Mouse (Mus musculus) heart, adult 11 months (tissue): ENCODE results near the gene C77080.

Experiments
- DNase-seq: peaks from one replicate; pipeline ENCODE4 v3.0.0; 2022

Gene C77080

GRCm38 (mm10) chr4:129266191-129266590, 5.0 kb upstream of the C77080 start:
- no peak for DNase-seq

GRCm38 (mm10) chr4:129263225-129264021, 2.2 kb upstream of the C77080 start:
- peak; percentile 98 for DNase-seq

DNA sequence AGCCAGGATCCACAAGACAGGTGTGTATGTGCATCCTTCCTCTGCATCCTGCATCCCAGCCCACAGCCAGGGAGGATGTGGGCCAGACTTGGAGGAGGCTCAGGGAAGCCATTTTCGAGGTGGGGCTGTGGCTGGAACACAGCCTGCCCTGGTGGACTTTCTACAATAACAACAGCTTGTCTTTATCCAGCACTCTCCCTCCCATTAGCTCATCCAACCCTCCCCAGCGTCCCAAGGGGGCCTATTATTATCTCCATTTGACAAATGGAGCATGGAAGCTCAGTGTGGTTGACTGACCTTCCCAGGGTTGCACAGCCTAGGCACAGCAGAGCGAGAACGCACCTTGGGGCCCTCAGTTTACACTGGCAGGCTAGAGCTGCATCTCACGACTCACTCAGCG, 526 bp downstream of the C77080 start:
- DNase-seq: peak; percentile 98

DNA sequence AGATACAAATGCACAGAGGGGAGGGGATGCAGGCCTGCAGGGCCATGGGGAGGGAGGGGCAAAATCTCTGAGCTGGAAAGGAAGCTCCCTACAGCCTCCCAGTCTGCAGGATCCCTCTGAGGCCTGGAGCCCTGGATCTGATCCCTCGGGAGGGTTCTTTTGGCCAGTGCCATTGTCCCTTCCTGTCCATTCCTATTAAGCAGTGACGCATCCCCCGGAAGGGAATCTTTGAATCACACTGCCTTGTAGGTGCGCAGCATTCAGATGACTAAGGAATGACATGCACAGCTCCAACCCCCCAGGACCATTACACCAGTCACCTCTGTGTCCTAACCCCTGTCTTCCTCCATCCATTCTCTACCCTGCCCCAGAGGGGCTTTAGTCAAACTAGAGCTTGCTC, 2.1 kb downstream of the C77080 start:
- DNase-seq: peak; percentile 98

DNA sequence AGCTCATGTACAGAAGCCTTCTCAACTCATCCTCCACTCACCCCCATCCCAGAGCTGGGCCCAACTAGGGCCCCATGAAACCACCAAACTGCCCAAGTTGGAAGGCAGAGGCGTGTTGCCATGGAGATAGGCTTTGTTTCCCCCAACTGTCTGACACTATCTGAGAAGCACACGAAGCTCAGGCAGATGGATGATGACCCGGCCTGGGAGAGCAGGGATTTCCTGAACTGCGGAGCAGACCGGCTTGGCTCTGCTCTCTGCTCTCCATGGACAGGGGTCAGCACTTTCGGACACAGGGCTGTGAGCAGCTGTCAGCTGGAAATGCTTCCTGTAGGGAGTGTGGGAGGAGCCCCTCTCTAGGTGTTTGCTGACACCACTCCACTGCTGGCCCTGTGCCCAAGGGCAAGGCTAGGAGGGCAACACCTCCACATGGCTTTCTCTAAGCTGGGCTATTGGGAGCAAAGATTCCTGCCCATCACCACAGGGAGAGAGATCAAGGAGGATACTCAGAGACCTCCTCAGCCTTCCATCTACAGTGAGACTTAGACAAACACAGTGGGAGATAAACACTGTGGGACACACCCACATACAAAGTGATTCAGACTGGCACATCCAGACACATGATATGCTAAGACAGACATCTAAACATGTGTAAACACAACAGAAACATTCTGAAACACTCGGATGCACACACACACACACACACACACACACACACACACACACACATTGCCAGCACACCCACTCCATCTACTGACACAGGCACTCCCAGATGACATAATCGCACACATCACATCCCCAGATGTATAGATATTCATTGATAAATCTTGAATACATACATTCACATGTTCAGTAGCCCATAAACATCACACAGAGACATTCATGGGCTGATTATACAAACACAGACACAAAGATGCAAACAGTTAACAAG, 4.5 kb downstream of the C77080 start:
- peak; percentile 97 for DNase-seq

- no peak for DNase-seq
Observed at GRCm38 (mm10) chr4:129254571-129254970, 6.6 kb downstream of the C77080 start.

- DNase-seq: no peak
Observed at GRCm38 (mm10) chr4:129252492-129252891, 8.7 kb downstream of the C77080 start.

DNA sequence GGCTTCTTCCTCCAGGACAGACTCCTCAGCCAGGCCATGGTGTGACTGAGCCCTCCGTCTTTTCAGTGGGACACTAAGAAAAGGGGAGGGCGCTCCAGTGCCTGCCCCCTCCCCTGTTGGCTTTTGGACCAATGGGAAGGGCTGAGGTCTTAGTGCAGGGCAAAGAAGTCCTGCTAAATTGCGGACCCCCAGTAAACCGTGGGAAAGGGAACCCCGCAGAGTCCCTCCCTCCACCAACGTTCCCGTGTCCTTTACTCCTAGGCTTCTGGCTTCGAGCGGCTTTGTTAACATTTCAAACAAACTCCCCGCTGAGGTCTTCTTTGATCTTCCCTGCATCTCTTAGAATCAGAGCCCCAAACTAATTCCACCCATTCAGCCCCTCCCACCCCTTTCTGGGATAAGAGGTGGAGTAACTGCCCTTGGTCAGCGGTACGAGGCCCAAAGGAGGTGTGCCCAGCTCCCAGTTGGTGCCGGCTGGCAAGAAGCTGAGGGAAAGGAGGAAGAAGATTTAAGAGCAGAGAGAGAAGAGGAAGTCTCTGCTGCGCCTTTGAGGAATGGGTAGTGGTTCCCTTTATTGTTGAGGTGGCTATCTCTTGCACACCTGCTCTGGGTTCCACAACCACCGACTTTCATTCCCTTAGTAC, 9.6 kb downstream of the C77080 start:
- no peak for DNase-seq

GRCm38 (mm10) chr4:129250759-129251481, 10.3 kb downstream of the C77080 start:
- peak; percentile 93 for DNase-seq

GRCm38 (mm10) chr4:129249288-129249687, 11.9 kb downstream of the C77080 start:
- DNase-seq: no peak

DNA sequence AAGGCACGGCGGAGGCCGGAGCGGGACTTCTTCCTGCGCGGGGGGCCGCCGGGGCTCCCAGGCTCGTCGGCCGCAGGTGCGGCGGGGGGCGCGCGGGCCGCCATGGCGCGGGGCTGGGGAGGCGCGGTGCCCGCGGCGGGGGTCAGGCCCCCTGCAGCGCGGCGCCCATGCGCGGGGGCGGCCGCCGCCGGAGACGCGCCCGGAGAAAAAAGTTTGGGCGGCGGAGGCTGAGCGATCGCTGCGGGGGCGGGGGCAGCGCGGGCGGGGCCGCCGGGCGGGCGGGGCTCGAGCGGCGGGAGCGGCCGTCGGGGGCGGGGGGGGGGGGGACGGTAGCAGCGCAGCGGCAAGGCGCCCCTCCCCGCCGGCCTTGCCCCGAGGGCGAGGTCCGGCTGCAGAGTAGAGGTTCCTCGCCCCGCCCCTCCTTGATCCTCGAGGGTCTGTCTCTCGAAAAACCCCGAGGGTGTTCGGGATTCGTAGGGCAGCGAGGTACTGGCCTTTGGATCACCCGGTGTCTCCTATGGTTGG, 12.9 kb downstream of the C77080 start:
- DNase-seq: peak; percentile 94

GRCm38 (mm10) chr4:129247381-129248242, 13.6 kb downstream of the C77080 start:
- no peak for DNase-seq

DNA sequence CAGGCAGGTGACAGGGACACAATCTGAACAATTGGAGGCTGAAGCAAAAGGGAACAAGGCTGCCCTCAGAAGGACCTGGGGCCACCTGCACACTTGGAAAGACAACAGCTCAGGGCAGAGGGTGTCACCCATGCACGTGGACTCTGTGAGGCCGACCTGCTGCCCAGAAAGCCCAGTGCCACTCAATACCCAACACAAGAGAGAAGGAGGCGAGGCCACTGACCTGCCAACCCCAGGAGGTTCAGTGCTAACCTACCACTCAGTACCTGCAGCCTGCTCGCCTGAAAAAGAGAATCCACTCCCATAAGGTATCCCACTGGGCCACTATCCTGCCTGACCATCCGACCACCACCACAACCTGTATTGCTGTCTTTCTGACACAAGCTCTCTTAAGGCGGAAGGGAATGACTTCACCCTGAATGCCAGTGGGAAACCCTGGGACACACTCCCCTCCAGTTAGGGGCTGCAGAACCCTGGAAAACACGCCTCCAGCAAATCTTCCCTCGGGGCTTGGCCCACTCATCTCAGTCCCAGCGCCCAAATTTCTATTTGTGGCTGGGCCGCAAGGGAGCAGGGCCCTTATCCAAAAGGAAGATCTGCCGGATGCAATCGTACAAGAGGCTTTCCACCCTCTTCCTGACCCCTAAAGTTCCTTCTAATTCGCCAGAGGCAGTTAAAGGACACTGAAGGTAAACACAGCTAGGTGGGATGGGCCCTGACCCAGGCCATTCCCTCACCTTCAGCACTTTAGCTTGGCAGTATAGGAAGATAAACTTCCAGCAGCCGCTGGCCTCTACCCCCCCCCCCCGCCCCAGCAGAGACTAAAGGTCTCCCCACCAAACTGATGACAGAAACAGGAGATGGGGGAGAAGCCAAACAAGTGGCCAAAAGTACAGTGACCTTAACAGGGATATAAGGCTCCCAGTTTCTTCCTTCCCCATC, 14.6 kb downstream of the C77080 start:
- DNase-seq: peak; percentile 92

GRCm38 (mm10) chr4:129244802-129245201, 16.4 kb downstream of the C77080 start:
- no peak for DNase-seq

DNA sequence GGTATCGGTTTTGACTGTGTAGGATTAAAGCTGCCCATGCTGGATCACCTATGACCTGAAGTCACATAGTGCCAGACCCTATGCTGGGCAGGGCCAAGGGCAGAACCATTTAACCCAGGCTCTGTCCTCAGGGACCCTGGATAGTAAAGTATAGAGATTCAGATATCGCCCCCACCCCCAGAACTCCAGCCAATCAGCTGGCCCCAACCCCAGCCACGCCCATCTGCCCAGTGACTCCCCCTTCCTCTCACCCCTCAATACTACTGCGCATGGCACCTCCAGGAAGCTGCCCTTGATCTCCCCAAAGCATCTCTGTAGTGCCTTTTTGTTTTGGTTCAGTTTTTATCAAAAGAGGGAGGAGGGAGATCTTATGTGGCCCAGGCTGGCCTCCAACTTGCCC, 18.4 kb downstream of the C77080 start:
- DNase-seq: no peak

- DNase-seq: no peak
Observed at GRCm38 (mm10) chr4:129242327-129242726, 18.9 kb downstream of the C77080 start.

GRCm38 (mm10) chr4:129241898-129242297, 19.3 kb downstream of the C77080 start:
- DNase-seq: no peak

DNA sequence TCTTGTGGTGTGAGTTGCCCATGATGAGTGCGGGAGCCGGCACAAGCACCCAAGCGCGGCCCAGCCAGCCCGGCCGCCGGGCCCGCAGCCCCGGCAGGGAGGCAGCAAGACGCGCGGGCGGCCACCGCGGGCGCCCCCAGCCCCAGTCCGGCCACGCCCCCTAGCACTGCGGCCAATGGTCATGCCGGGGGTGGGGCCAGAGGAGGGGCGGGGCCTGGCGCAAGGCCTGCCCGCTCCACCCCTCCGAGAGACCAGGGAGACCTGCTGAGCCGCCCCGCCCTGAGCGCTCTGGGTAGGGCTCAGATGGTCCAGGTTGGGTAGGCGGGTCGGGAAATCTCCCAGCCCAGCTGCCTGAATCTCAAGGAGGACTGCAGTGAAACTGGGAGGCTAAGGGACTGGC, 22.1 kb downstream of the C77080 start:
- peak; percentile 97 for DNase-seq

- peak; percentile 88 for DNase-seq
Observed at GRCm38 (mm10) chr4:129238579-129239016, 22.6 kb downstream of the C77080 start.

GRCm38 (mm10) chr4:129237843-129238441, 23.3 kb downstream of the C77080 start:
- DNase-seq: peak; percentile 89
